Mouse (Mus musculus) myocyte (in vitro differentiated cells): Measurements from ENCODE around the gene Plin2. TPM values are rescaled to one million over a fixed set of nuclear protein-coding genes. Genes with fewer than 3 reads are reported as not detected.

Experiments used
- H3K27me3 ChIP-seq: one replicate; pipeline ENCODE4 v1.6.1; 2011; ENCODE audit not compliant: control insufficient read depth, insufficient read depth, insufficient read length
- H3K36me3 ChIP-seq: one replicate; pipeline ENCODE4 v1.6.1; 2011; ENCODE audit not compliant: control insufficient read depth, insufficient read depth
- H3K4me2 ChIP-seq: one replicate; pipeline ENCODE4 v1.6.1; 2011; ENCODE audit warnings: low read depth, control low read depth
- H3K4me3 ChIP-seq: one replicate; pipeline ENCODE4 v1.5.1; 2011; ENCODE audit warnings: mild to moderate bottlenecking, control low read depth, moderate library complexity
- H3K79me2 ChIP-seq: one replicate; pipeline ENCODE4 v1.6.1; 2011; ENCODE audit not compliant: control insufficient read depth, insufficient read depth
- H3ac ChIP-seq: one replicate; pipeline ENCODE4 v1.6.1; 2011; ENCODE audit not compliant: control insufficient read depth, insufficient read length
- CEBPB ChIP-seq: IDR thresholded peaks from 2 replicates; pipeline ENCODE4 v1.6.1; 2011; ENCODE audit warnings: mild to moderate bottlenecking, moderate library complexity; ENCODE audit not compliant: poor library complexity, insufficient read depth, severe bottlenecking
- E2F4 ChIP-seq: IDR thresholded peaks from one replicate; pipeline ENCODE4 v1.6.1; 2011; ENCODE audit warnings: mild to moderate bottlenecking, control low read depth, moderate library complexity; ENCODE audit not compliant: insufficient read depth
- MAX ChIP-seq: IDR thresholded peaks from one replicate; pipeline ENCODE4 v1.6.1; 2011; ENCODE audit warnings: low read depth, mild to moderate bottlenecking, control low read depth
- MYOD1 ChIP-seq, 3 experiments: IDR thresholded peaks; one replicate each; pipeline ENCODE4 v1.6.1; 2011; ENCODE audit warnings: control low read depth in 2 of 3, low read depth in 2 of 3, mild to moderate bottlenecking in 2 of 3, moderate library complexity in 1 of 3; ENCODE audit not compliant: insufficient read length in 2 of 3, control insufficient read depth in 1 of 3
- MYOG ChIP-seq, 3 experiments: IDR thresholded peaks; one replicate each; pipeline ENCODE4 v1.6.1; 2011; ENCODE audit warnings: control low read depth in 2 of 3, low read depth in 2 of 3, mild to moderate bottlenecking in 2 of 3; ENCODE audit not compliant: insufficient read length in 2 of 3, control insufficient read depth in 1 of 3, insufficient read depth in 1 of 3
- POLR2A ChIP-seq: IDR thresholded peaks from one replicate; pipeline ENCODE4 v1.6.1; 2011; ENCODE audit warnings: low read depth, mild to moderate bottlenecking, control low read depth, moderate library complexity; ENCODE audit not compliant: insufficient read length
- POLR2AphosphoS2 ChIP-seq: IDR thresholded peaks from one replicate; pipeline ENCODE4 v1.6.1; 2011; ENCODE audit warnings: low read depth, control low read depth; ENCODE audit not compliant: insufficient read length
- REST ChIP-seq: IDR thresholded peaks from one replicate; pipeline ENCODE4 v1.6.1; 2011; ENCODE audit warnings: mild to moderate bottlenecking, control low read depth, moderate library complexity; ENCODE audit not compliant: insufficient read depth, insufficient read length
- SRF ChIP-seq: IDR thresholded peaks from one replicate; pipeline ENCODE4 v1.6.1; 2011; ENCODE audit warnings: low read depth; ENCODE audit not compliant: control insufficient read depth, insufficient read length
- TCF12 ChIP-seq: IDR thresholded peaks from one replicate; pipeline ENCODE4 v1.6.1; 2011; ENCODE audit warnings: mild to moderate bottlenecking, control low read depth; ENCODE audit not compliant: poor library complexity, insufficient read depth, severe bottlenecking
- TCF3 ChIP-seq: IDR thresholded peaks from one replicate; pipeline ENCODE4 v1.6.1; 2011; ENCODE audit warnings: low read depth, control low read depth; ENCODE audit not compliant: insufficient read length
- USF1 ChIP-seq: IDR thresholded peaks from one replicate; pipeline ENCODE4 v1.6.1; 2011; ENCODE audit warnings: low read depth, mild to moderate bottlenecking, control low read depth, moderate library complexity
- polyA plus RNA-seq: library from polyadenylated mRNA; unstranded; fragments of >200 nt; fragmentation: generic; extraction: Trizol; gene quantifications from one replicate; pipeline ENCODE4 v1.2.1, GENCODE M21; 2012; ENCODE audit warnings: missing spikeins

Gene Plin2
- polyA plus RNA-seq, 1 experiment: 247 TPM

DNA sequence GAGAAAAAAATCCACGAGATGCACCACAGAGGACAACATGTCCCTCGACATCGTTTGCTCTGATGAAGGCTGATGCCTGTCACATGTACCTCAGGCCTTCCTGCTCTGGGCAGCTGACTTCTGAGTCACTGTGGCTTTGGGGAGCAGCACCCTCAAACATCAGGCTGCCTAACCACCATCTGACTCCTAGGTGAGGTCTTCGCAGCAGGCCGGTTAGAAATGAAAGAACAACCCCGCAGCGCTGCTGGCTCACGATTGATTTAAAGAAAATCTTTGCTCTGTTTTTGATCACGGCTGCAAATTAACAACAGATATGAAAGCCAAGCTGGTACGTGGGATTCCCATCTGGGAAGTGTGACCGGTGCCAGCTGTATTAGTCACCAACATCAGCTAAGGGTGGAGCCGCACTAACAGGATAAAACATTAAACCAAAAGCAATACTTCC is 42.9 kb upstream of the Plin2 start:
- TF ChIP-seq MYOG (IDR thresholded peaks at IDR 0.05; ENCODE audit: control insufficient read depth in 1 of 3, insufficient read depth in 1 of 3, insufficient read length in 2 of 3, low read depth in 2 of 3) (peak in 1 of 3 experiments; percentile 53), POLR2A (peak; percentile 26), USF1 (peak; percentile 77), SRF (no peak), MAX (peak; percentile 78), POLR2AphosphoS2 (no peak), MYOD1 (IDR thresholded peaks at IDR 0.05; ENCODE audit: control insufficient read depth in 1 of 3, insufficient read length in 2 of 3, low read depth in 2 of 3) (peak in 2 of 3 experiments; percentile 32 to 72)
- no peaks in the 10 kb centered on the region for H3K36me3 ChIP-seq
- H3ac ChIP-seq: no peak overlapping the region
- no peaks in the 10 kb centered on the region for H3K79me2 ChIP-seq
- H3K4me3 ChIP-seq: peak overlapping the region; percentile 8
- H3K27me3 ChIP-seq: no peaks in the 10 kb centered on the region
- peak overlapping the region; percentile 76 for H3K4me2 ChIP-seq

DNA sequence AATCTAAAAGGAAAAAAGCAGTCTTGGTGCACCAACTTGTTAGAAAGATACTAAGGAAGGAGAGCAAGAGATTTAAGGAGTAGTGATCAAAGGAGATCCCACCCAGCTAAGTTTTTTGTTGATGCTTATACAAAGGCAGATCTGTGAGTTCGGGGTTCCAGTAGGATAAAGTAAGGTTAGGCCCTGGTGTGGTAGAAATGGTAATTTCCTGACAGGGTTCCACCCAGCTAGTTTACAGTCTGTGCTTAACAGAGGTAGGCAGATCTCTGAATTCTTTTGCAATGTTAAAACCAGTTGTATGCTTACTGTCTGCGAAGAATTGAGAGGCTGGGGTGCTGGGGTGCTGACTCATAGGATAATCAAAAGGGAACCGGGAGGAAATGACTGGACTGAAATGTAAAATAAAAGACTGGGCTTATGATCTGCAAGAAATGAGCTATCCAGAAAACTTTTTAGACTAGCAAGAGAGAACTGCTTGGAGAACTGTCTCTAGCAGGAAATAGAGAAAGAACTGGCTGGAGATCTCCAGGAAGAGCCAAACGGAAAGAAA is 40.9 kb upstream of the Plin2 start:
- H3K27me3 ChIP-seq: no peaks in the 10 kb centered on the region
- no peak overlapping the region for H3ac ChIP-seq
- no peaks in the 10 kb centered on the region for H3K36me3 ChIP-seq
- H3K4me3 ChIP-seq: no peak overlapping the region
- peak overlapping the region; percentile 23 for H3K4me2 ChIP-seq
- TF ChIP-seq SRF: no peak
- TF ChIP-seq USF1: no peak
- TF ChIP-seq TCF12: no peak
- no peak for TF ChIP-seq MYOD1 (IDR thresholded peaks at IDR 0.05; ENCODE audit: control insufficient read depth in 1 of 3, insufficient read length in 2 of 3, low read depth in 2 of 3)
- TF ChIP-seq POLR2A: no peak
- no peak for TF ChIP-seq MYOG (IDR thresholded peaks at IDR 0.05; ENCODE audit: control insufficient read depth in 1 of 3, insufficient read depth in 1 of 3, insufficient read length in 2 of 3, low read depth in 2 of 3)
- no peak for TF ChIP-seq E2F4
- no peak for TF ChIP-seq POLR2AphosphoS2
- TF ChIP-seq MAX: no peak
- no peak for TF ChIP-seq REST
- TF ChIP-seq TCF3: no peak
- no peak for TF ChIP-seq CEBPB
- H3K79me2 ChIP-seq: no peaks in the 10 kb centered on the region

DNA sequence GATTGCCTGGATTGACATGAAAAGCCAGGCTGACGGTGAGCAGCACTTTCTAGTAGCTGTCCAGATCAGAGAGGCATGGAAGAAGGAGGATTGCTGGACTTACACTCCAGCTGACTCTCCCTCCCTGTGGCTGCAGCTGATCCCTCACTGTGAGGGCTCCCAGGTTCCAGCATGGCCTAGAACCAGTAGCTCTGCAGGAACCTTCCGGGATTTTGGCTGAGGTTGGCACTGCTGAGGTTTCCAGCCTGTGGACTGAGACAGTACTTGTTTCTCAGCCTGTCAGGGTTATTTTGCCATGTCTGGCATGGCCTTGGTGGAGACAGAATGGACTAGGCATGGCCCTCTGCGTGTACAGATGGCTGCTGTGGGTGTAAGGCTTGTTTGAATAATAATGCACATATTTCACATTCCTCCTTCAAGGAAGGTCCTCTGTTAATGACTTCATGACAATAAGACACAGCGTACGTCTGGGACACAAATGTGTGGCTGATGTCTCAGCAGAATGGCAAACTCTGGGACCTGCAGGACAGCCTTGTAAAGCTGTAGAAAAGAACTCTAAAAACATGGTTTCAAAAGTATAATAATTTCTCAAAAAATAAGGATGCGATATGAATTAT is 40.3 kb upstream of the Plin2 start:
- no peak overlapping the region for H3K4me2 ChIP-seq
- H3K36me3 ChIP-seq: no peaks in the 10 kb centered on the region
- TF ChIP-seq CEBPB: no peak
- TF ChIP-seq SRF: no peak
- no peak for TF ChIP-seq E2F4
- no peak for TF ChIP-seq MYOG (IDR thresholded peaks at IDR 0.05; ENCODE audit: control insufficient read depth in 1 of 3, insufficient read depth in 1 of 3, insufficient read length in 2 of 3, low read depth in 2 of 3)
- TF ChIP-seq TCF3: no peak
- no peak for TF ChIP-seq USF1
- no peak for TF ChIP-seq MYOD1 (IDR thresholded peaks at IDR 0.05; ENCODE audit: control insufficient read depth in 1 of 3, insufficient read length in 2 of 3, low read depth in 2 of 3)
- no peak for TF ChIP-seq MAX
- TF ChIP-seq POLR2AphosphoS2: no peak
- TF ChIP-seq TCF12: no peak
- TF ChIP-seq POLR2A: no peak
- no peak for TF ChIP-seq REST
- H3K79me2 ChIP-seq: no peaks in the 10 kb centered on the region
- H3K27me3 ChIP-seq: no peaks in the 10 kb centered on the region
- no peak overlapping the region for H3K4me3 ChIP-seq
- H3ac ChIP-seq: no peak overlapping the region

DNA sequence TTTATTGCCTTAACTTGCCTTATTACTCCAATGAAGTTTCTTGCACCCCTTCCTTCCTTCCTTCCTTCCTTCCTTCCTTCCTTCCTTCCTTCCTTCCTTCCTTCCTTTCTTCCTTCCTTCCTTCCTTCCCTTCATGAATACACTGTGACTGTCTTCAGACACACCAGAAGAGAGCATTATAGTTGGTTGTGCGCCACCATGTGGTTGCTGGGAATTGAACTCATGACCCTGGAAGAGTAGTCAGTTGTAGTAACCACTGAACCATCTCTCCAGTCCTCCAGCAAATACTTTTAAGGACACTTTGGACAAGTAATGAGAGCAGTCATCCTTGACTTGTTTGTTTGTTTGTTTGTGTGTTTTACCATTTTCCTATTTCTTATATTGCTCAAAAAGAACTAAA is 38.9 kb upstream of the Plin2 start:
- H3K4me3 ChIP-seq: no peak overlapping the region
- no peak overlapping the region for H3K4me2 ChIP-seq
- no peaks in the 10 kb centered on the region for H3K27me3 ChIP-seq
- H3K79me2 ChIP-seq: no peaks in the 10 kb centered on the region
- H3K36me3 ChIP-seq: no peaks in the 10 kb centered on the region
- TF ChIP-seq USF1 (no peak), TCF12 (no peak), POLR2AphosphoS2 (no peak), MYOG (IDR thresholded peaks at IDR 0.05; ENCODE audit: control insufficient read depth in 1 of 3, insufficient read depth in 1 of 3, insufficient read length in 2 of 3, low read depth in 2 of 3) (no peak), POLR2A (no peak), MYOD1 (IDR thresholded peaks at IDR 0.05; ENCODE audit: control insufficient read depth in 1 of 3, insufficient read length in 2 of 3, low read depth in 2 of 3) (no peak)
- no peak overlapping the region for H3ac ChIP-seq
